Mouse (Mus musculus) limb, embryonic 14.5 days (tissue): ENCODE data around the gene Ppm1h. TPM values are rescaled to one million over a fixed set of nuclear protein-coding genes. Genes with fewer than 3 reads are reported as not detected.
"Not testable (repeated sequence)": the region's sequence is repeated elsewhere in the genome, so short reads cannot be mapped to it uniquely, and the experiment has no call there.

ENCODE experiments used
- ATAC-seq: fragments of 200-750 bp; cut with Nextera tagmentation; 2 replicates; pipeline ENCODE4 v1.8.0; 2017; ENCODE audit warnings: low read depth, moderate number of reproducible peaks, moderate TSS enrichment; ENCODE audit not compliant: low FRiP score
- DNase-seq: peaks from one replicate; pipeline ENCODE4 v3.0.0-alpha.2; 2015; ENCODE audit warnings: low spot score
- H3K27ac ChIP-seq: fragments of 300-500 bp; sonication (generic); replicated peaks from 2 replicates; pipeline ENCODE4 v1.5.1; 2014; ENCODE audit warnings: low read depth, mild to moderate bottlenecking, low read length, moderate library complexity, mixed read lengths
- H3K27me3 ChIP-seq: fragments of 300-500 bp; sonication (generic); 2 replicates; pipeline ENCODE4 v1.6.1; 2014; ENCODE audit warnings: low read length, mixed read lengths; ENCODE audit not compliant: control insufficient read depth, insufficient read depth
- H3K36me3 ChIP-seq: fragments of 300-500 bp; sonication (generic); 2 replicates; pipeline ENCODE4 v1.6.1; 2014; ENCODE audit warnings: mild to moderate bottlenecking, low read length, moderate library complexity, mixed read lengths; ENCODE audit not compliant: control insufficient read depth, insufficient read depth
- H3K4me1 ChIP-seq: fragments of 300-500 bp; sonication (generic); 2 replicates; pipeline ENCODE4 v1.6.1; 2014; ENCODE audit warnings: antibody characterized with exemption, low read length, mixed read lengths; ENCODE audit not compliant: control insufficient read depth, insufficient read depth
- H3K4me2 ChIP-seq: fragments of 300-500 bp; sonication (generic); replicated peaks from 2 replicates; pipeline ENCODE4 v1.6.1; 2014; ENCODE audit warnings: low read depth, mild to moderate bottlenecking, low read length, moderate library complexity; ENCODE audit not compliant: severe bottlenecking
- H3K4me3 ChIP-seq: fragments of 300-500 bp; sonication (generic); replicated peaks from 2 replicates; pipeline ENCODE4 v1.5.1; 2014; ENCODE audit warnings: low read length
- H3K9ac ChIP-seq: fragments of 300-500 bp; sonication (generic); 2 replicates; pipeline ENCODE4 v1.6.1; 2014; ENCODE audit warnings: mild to moderate bottlenecking, low read depth, low read length, moderate library complexity; ENCODE audit not compliant: severe bottlenecking
- H3K9me3 ChIP-seq: fragments of 300-500 bp; sonication (generic); 2 replicates; pipeline ENCODE4 v1.6.1; 2016; ENCODE audit warnings: low read length; ENCODE audit not compliant: control insufficient read depth
- POLR2A ChIP-seq: fragments of 200-500 bp; IDR thresholded peaks from 2 replicates; pipeline ENCODE4 v1.8.0; 2012; ENCODE audit warnings: inconsistent platforms, mild to moderate bottlenecking, moderate library complexity, borderline replicate concordance; ENCODE audit not compliant: insufficient read depth, insufficient read length; ENCODE audit errors: extremely low read depth
- WGBS: fragments of 180-500 bp; shearing (Covaris S2); extraction: QIAGEN DNeasy Blood & Tissue Kit; methylation state at CpG from one replicate; pipeline ENCODE4 v1.1.7; 2014; 5-methylcytosine and 5-hydroxymethylcytosine counted together
- polyA plus RNA-seq, 2 experiments: library from polyadenylated mRNA; depleted of rRNA in 1 of 2; stranded (reverse) in 1 of 2; unstranded in 1 of 2; fragments of >200 nt; fragmentation: Nextera tagmentation in 1 of 2; extraction: Ambion mirVana in 1 of 2; gene quantifications; 2 replicates each; pipeline versions ENCODE4 v1.2.1 to v1.2.3; 2012 to 2014

Gene Ppm1h
- polyA plus RNA-seq, 2 experiments, result 2.2 to 3.4 TPM

- no peak for TF ChIP-seq POLR2A
- 7% methylated on average over 21 of the region's 21 CpGs for WGBS
- DNase-seq (no peak), ATAC-seq (peak; percentile 31; the same call in 1 of the 2 replicates)
- Histone ChIP-seq H3K4me2 (peak overlapping the region; percentile 41), H3K9me3 (no peaks in the 10 kb centered on the region), H3K4me1 (peaks cover 19% of the 10 kb centered on the region), H3K9ac (peak overlapping the region; percentile 32; the same call in 1 of the 2 replicates), H3K36me3 (no peaks in the 10 kb centered on the region), H3K27ac (no peak overlapping the region), H3K27me3 (no peaks in the 10 kb centered on the region), H3K4me3 (peak overlapping the region; percentile 21)
Measured at GRCm38 (mm10) chr10:122963463-122964240, 285.1 kb downstream of the Ppm1h start.

GRCm38 (mm10) chr10:122964241-122964636 lies 285.7 kb downstream of the Ppm1h start:
- no peak overlapping the region for H3K27ac ChIP-seq
- no peak overlapping the region; the same call in 1 of the 2 replicates for H3K9ac ChIP-seq
- H3K27me3 ChIP-seq, result no peaks in the 10 kb centered on the region
- DNase-seq, result no peak
- H3K36me3 ChIP-seq, result no peaks in the 10 kb centered on the region
- H3K9me3 ChIP-seq, result no peaks in the 10 kb centered on the region
- peaks cover 19% of the 10 kb centered on the region for H3K4me1 ChIP-seq
- peak overlapping the region; percentile 41; the same call in 1 of the 2 replicates for H3K4me2 ChIP-seq
- ATAC-seq, result no peak
- TF ChIP-seq POLR2A, result no peak
- no peak overlapping the region for H3K4me3 ChIP-seq
- 45% methylated on average over 4 of the region's 4 CpGs for WGBS

- ATAC-seq, H3K27ac ChIP-seq, H3K36me3 ChIP-seq, H3K4me3 ChIP-seq, DNase-seq, H3K9me3 ChIP-seq, H3K4me2 ChIP-seq, H3K27me3 ChIP-seq, H3K9ac ChIP-seq: not testable (repeated sequence)
- WGBS, result 94% methylated on average over 4 of the region's 5 CpGs
- peaks cover 18% of the 10 kb centered on the region for H3K4me1 ChIP-seq
Measured at GRCm38 (mm10) chr10:122965650-122966049, 287.1 kb downstream of the Ppm1h start.

- no peaks in the 10 kb centered on the region for H3K27me3 ChIP-seq
- H3K9ac ChIP-seq, result no peak overlapping the region
- no peaks in the 10 kb centered on the region for H3K36me3 ChIP-seq
- 41% methylated on average over 7 of the region's 7 CpGs for WGBS
- no peak overlapping the region for H3K4me3 ChIP-seq
- H3K27ac ChIP-seq, result no peak overlapping the region
- DNase-seq (no peak), ATAC-seq (no peak)
- no peaks in the 10 kb centered on the region for H3K9me3 ChIP-seq
- H3K4me1 ChIP-seq, result peaks cover 11% of the 10 kb centered on the region
- no peak for TF ChIP-seq POLR2A
- no peak overlapping the region for H3K4me2 ChIP-seq
Measured at GRCm38 (mm10) chr10:122966421-122966820, 287.9 kb downstream of the Ppm1h start.

GRCm38 (mm10) chr10:122970188-122970587 lies 291.6 kb downstream of the Ppm1h start:
- no peak overlapping the region for H3K27ac ChIP-seq

More at GRCm38 (mm10) chr10:122970188-122970587, 291.6 kb downstream of the Ppm1h start:
- Histone ChIP-seq H3K4me1 (no peaks in the 10 kb centered on the region), H3K27me3 (no peaks in the 10 kb centered on the region), H3K36me3 (no peaks in the 10 kb centered on the region), H3K9me3 (no peaks in the 10 kb centered on the region), H3K4me3 (no peak overlapping the region), H3K9ac (no peak overlapping the region), H3K4me2 (no peak overlapping the region)
- ATAC-seq, result no peak
- DNase-seq, result no peak
- no peak for TF ChIP-seq POLR2A
- 90% methylated on average over 7 of the region's 7 CpGs for WGBS
